Mouse (Mus musculus) ES-Bruce4 (cell line): ENCODE data around the gene Coro1b.

Experiments
- CTCF ChIP-seq: IDR thresholded peaks from one replicate; pipeline ENCODE4 v1.8.1; 2011; ENCODE audit warnings: low read depth, low read length
- POLR2A ChIP-seq: IDR thresholded peaks from one replicate; pipeline ENCODE4 v1.8.1; 2011; ENCODE audit warnings: low read length; ENCODE audit not compliant: insufficient read depth

DNA sequence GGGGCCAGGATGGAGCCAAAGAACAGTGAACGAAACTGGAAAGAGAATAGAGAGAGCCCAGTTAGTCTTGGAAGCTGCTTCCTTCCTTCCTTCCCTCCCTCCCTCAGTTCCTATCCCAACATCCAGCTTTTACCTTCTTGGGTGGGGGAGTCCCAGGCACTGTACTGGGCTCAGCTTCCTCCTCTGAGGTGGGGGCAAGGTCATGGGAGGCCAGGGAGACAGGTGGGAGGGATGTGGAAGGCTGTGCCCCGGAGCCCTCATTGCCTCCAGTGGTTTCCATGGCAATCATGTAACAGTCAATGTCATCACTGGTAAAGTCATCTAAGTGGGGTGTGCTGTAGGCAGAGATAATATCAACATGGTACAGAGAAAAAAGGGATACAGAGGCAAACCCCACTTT, 47.6 kb downstream of the Coro1b start:
- no peak for TF ChIP-seq POLR2A
- no peak for TF ChIP-seq CTCF
